Mouse (Mus musculus) liver, embryonic 14.5 days (tissue): Measurements from ENCODE around the gene Tns1.

Source experiments
- CTCF ChIP-seq: IDR thresholded peaks from 2 replicates; pipeline ENCODE4 v1.5.1; 2016; ENCODE audit warnings: antibody characterized with exemption, low read depth, control low read depth
- EP300 ChIP-seq: IDR thresholded peaks from 2 replicates; pipeline ENCODE4 v1.6.1; 2016; ENCODE audit warnings: antibody characterized with exemption, low read depth

DNA sequence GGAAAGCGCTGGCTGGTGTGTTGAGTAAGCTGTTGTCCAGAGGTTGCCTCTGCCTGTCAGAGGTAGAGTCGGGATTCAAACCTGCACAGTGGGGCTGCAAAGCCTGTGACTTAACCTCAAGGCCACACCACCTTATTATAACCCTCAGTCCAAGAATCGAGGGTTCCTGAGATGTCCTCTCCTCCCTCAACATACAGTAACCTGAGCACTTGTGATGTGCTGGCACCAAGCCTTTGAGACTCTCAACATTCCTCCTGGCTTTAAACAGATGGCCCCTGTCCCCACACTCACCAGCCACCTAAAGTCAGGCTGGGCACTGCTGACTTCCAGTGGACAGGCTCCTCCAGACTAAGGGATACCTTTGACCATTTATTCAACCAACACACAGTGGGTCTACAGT lies 94.6 kb downstream of the Tns1 start:
- TF ChIP-seq CTCF, result no peak
- TF ChIP-seq EP300, result no peak
